Mouse (Mus musculus) liver, embryonic 14.5 days (tissue): ENCODE measurements at regions not wholly inside any gene's neighbourhood (a gene's known extent, or its start where the extent isn't known, plus 50 kb on each side); places are given as distances from the start of the nearest gene placed in this dataset.
"Not testable (repeated sequence)": the region's sequence is repeated elsewhere in the genome, so short reads cannot be mapped to it uniquely, and the experiment has no call there.

ENCODE experiments used
- ATAC-seq: fragments of 200-750 bp; cut with Nextera tagmentation; 2 replicates; pipeline ENCODE4 v1.8.0; 2017; ENCODE audit warnings: moderate number of reproducible peaks, mild to moderate bottlenecking, moderate library complexity; ENCODE audit not compliant: insufficient read depth
- DNase-seq, 3 experiments: peaks; one replicate each; pipeline ENCODE4 v3.0.0-alpha.2; 2012 to 2013; ENCODE audit warnings: low read depth in 3 of 3, low spot score in 3 of 3
- H3K27ac ChIP-seq: fragments of 300-500 bp; sonication (generic); 2 replicates; pipeline ENCODE4 v1.5.1; 2014; ENCODE audit warnings: moderate library complexity, mild to moderate bottlenecking, control low read depth, inconsistent platforms
- H3K27me3 ChIP-seq: fragments of 300-500 bp; sonication (generic); 2 replicates; pipeline ENCODE4 v1.6.1; 2014; ENCODE audit warnings: mild to moderate bottlenecking, low read length, moderate library complexity; ENCODE audit not compliant: control insufficient read depth, insufficient read depth
- H3K36me3 ChIP-seq: fragments of 300-500 bp; sonication (generic); replicated peaks from 2 replicates; pipeline ENCODE4 v1.6.1; 2014; ENCODE audit warnings: low read depth; ENCODE audit not compliant: control insufficient read depth, insufficient read depth
- H3K4me1 ChIP-seq, 2 experiments: fragments of 200-500 bp in 1 of 2; fragments of 300-500 bp in 1 of 2; sonication (generic) in 1 of 2; replicated peaks; 2 replicates each; pipeline ENCODE4 v1.6.1; 2012 to 2014; ENCODE audit warnings: antibody characterized with exemption in 1 of 2, inconsistent platforms in 1 of 2, low read length in 1 of 2; ENCODE audit not compliant: control insufficient read depth in 2 of 2, insufficient read depth in 2 of 2
- H3K4me2 ChIP-seq: fragments of 300-500 bp; sonication (generic); 2 replicates; pipeline ENCODE4 v1.6.1; 2014; ENCODE audit warnings: low read depth, mild to moderate bottlenecking, control low read depth, moderate library complexity
- H3K4me3 ChIP-seq, 2 experiments: fragments of 200-500 bp in 1 of 2; fragments of 300-500 bp in 1 of 2; sonication (generic) in 1 of 2; 2 replicates each; pipeline ENCODE4 v1.5.1; 2012 to 2014; ENCODE audit warnings: low read depth in 2 of 2, low read length in 2 of 2, mild to moderate bottlenecking in 2 of 2, control low read depth in 1 of 2, inconsistent platforms in 1 of 2, moderate library complexity in 1 of 2; ENCODE audit not compliant: insufficient read depth in 1 of 2
- H3K9ac ChIP-seq: fragments of 300-500 bp; sonication (generic); replicated peaks from 2 replicates; pipeline ENCODE4 v1.6.1; 2014; ENCODE audit warnings: mild to moderate bottlenecking, control low read depth, moderate library complexity
- H3K9me3 ChIP-seq: fragments of 300-500 bp; sonication (generic); 2 replicates; pipeline ENCODE4 v1.6.1; 2016; ENCODE audit warnings: low read length, mixed read lengths; ENCODE audit not compliant: control insufficient read depth
- CTCF ChIP-seq: IDR thresholded peaks from 2 replicates; pipeline ENCODE4 v1.5.1; 2016; ENCODE audit warnings: antibody characterized with exemption, low read depth, control low read depth
- EP300 ChIP-seq: IDR thresholded peaks from 2 replicates; pipeline ENCODE4 v1.6.1; 2016; ENCODE audit warnings: antibody characterized with exemption, low read depth
- WGBS: fragments of 180-500 bp; shearing (Covaris S2); extraction: QIAGEN DNeasy Blood & Tissue Kit; methylation state at CpG from one replicate; pipeline ENCODE4 v1.1.7; 2014; ENCODE audit not compliant: insufficient replicate concordance; 5-methylcytosine and 5-hydroxymethylcytosine counted together

- H3K36me3 ChIP-seq, ATAC-seq, H3K4me2 ChIP-seq, H3K27me3 ChIP-seq, H3K27ac ChIP-seq, H3K4me3 ChIP-seq, H3K4me1 ChIP-seq, DNase-seq, H3K9me3 ChIP-seq, H3K9ac ChIP-seq: not testable (repeated sequence)
- 24% methylated on average over 2 of the region's 2 CpGs for WGBS
These were observed 78.5 kb downstream of the 1700010I14Rik start for GRCm38 (mm10) chr17:9066633-9067032.

- TF ChIP-seq EP300, result no peak
- no peak for TF ChIP-seq CTCF
- Histone ChIP-seq H3K27ac (no peak overlapping the region), H3K36me3 (no peaks in the 10 kb centered on the region), H3K4me2 (no peak overlapping the region), H3K27me3 (no peaks in the 10 kb centered on the region), H3K9ac (no peak overlapping the region), H3K4me3 (no peak overlapping the region), H3K9me3 (no peaks in the 10 kb centered on the region), H3K4me1 (no peaks in the 10 kb centered on the region)
- WGBS, result 64% methylated on average over 5 of the region's 5 CpGs
- no peak for ATAC-seq
- DNase-seq, result no peak
These were observed 80.9 kb downstream of the 1700010I14Rik start for GRCm38 (mm10) chr17:9068859-9069602.

- Histone ChIP-seq H3K4me3 (no peak overlapping the region), H3K27me3 (no peaks in the 10 kb centered on the region), H3K36me3 (no peaks in the 10 kb centered on the region), H3K4me1 (no peaks in the 10 kb centered on the region), H3K9ac (no peak overlapping the region), H3K27ac (no peak overlapping the region), H3K4me2 (no peak overlapping the region), H3K9me3 (no peaks in the 10 kb centered on the region)
- no peak for TF ChIP-seq CTCF
- no peak for TF ChIP-seq EP300
- ATAC-seq (no peak), DNase-seq (no peak)
- 68% methylated on average over 5 of the region's 5 CpGs for WGBS
These were observed 95.5 kb downstream of the 1700010I14Rik start for GRCm38 (mm10) chr17:9083629-9084028.

- WGBS, result 55% methylated on average over 8 of the region's 8 CpGs
These were observed 139.7 kb downstream of the 1700010I14Rik start for GRCm38 (mm10) chr17:9127866-9128265.

GRCm38 (mm10) chr17:9145605-9146223 is 157.6 kb downstream of the 1700010I14Rik start:
- no peak for DNase-seq
- Histone ChIP-seq H3K27me3 (no peaks in the 10 kb centered on the region), H3K36me3 (no peaks in the 10 kb centered on the region), H3K9me3 (no peaks in the 10 kb centered on the region), H3K4me3 (no peak overlapping the region), H3K27ac (no peak overlapping the region), H3K4me1 (no peaks in the 10 kb centered on the region), H3K4me2 (no peak overlapping the region), H3K9ac (no peak overlapping the region)
- 34% methylated on average over 6 of the region's 6 CpGs for WGBS
- TF ChIP-seq CTCF, result peak; percentile 54
- TF ChIP-seq EP300, result no peak
- ATAC-seq, result no peak

More at GRCm38 (mm10) chr17:9127866-9128265, 139.7 kb downstream of the 1700010I14Rik start:
- Histone ChIP-seq H3K4me3 (no peak overlapping the region), H3K9ac (no peak overlapping the region), H3K27ac (no peak overlapping the region), H3K4me1 (no peaks in the 10 kb centered on the region), H3K4me2 (no peak overlapping the region), H3K27me3 (no peaks in the 10 kb centered on the region), H3K9me3 (no peaks in the 10 kb centered on the region), H3K36me3 (no peaks in the 10 kb centered on the region)
- no peak for DNase-seq
- no peak for ATAC-seq
- no peak for TF ChIP-seq EP300
- no peak for TF ChIP-seq CTCF
